In genomic region chr5:149483321-149484052, GRCm38 (mm10) we compare ENCODE assay signal across 11 mouse cellular contexts. TPM values are rescaled to one million over a fixed set of nuclear protein-coding genes. Genes with fewer than 3 reads are reported as not detected.
DNase-seq lines count a peak whose midpoint lies in the region; ATAC-seq and TF ChIP-seq lines count a peak whose summit lies in the region.
"Had no signal": no experiment of that assay in that cellular context is flagged by ENCODE, and none has a peak within 500 bp of the region (broad histone marks: within the 10 kb centered on the region; RNA-seq: fewer than 3 reads in every experiment).

No protein-coding gene starts in this region.

- H3K9me3 ChIP-seq in kidney, embryonic 15.5 days (replicated peaks), result no peaks in the 10 kb centered on the region
- no peaks in the 10 kb centered on the region for H3K9me3 ChIP-seq in ES-Bruce4 (replicated peaks; ENCODE audit: control insufficient read depth, insufficient read depth, low read length, poor library complexity, severe bottlenecking)
- no peaks in the 10 kb centered on the region for H3K9me3 ChIP-seq in hindbrain, embryonic 11.5 days (ENCODE audit: control insufficient read depth, low read length)
- H3K9me3 ChIP-seq: hindbrain, embryonic 12.5 days had no signal

- no peak overlapping the region for H3K4me2 ChIP-seq in kidney, embryonic 15.5 days
- H3K4me2 ChIP-seq in hindbrain, embryonic 11.5 days (replicated peaks; ENCODE audit: low read depth, low read length), result no peak overlapping the region
- H3K4me2 ChIP-seq: hindbrain, embryonic 12.5 days; limb, embryonic 13.5 days had no signal

- peaks cover 6% of the 10 kb centered on the region; the same call in 1 of the 2 replicates for H3K4me1 ChIP-seq in kidney, embryonic 15.5 days
- no peaks in the 10 kb centered on the region for H3K4me1 ChIP-seq in ES-Bruce4 (ENCODE audit: control insufficient read depth, insufficient read depth, low read length)
- H3K4me1 ChIP-seq in cortical plate, adult 2 months (ENCODE audit: control insufficient read depth, insufficient read depth, low read length), result peaks cover 2% of the 10 kb centered on the region
- H3K4me1 ChIP-seq in hindbrain, embryonic 11.5 days (replicated peaks; ENCODE audit: control insufficient read depth, insufficient read depth, low read length), result 0 out of 2 replicates have a peak, but pooled peaks cover 3% of the 10 kb centered on the region

- ATAC-seq in kidney, embryonic 15.5 days (replicated peaks; ENCODE audit: low FRiP score), result no peak
- ATAC-seq in hindbrain, embryonic 11.5 days (ENCODE audit: low FRiP score), result no peak

- no peak overlapping the region for H3K27ac ChIP-seq in kidney, embryonic 15.5 days
- no peak overlapping the region for H3K27ac ChIP-seq in ES-Bruce4 (ENCODE audit: insufficient read depth, low read length)
- H3K27ac ChIP-seq in cortical plate, adult 2 months (ENCODE audit: insufficient read depth, low read length), result no peak overlapping the region
- H3K27ac ChIP-seq in hindbrain, embryonic 11.5 days (ENCODE audit: low read depth, low read length), result no peak overlapping the region
- H3K27ac ChIP-seq: hindbrain, embryonic 12.5 days; limb, embryonic 13.5 days had no signal

- no peak overlapping the region for H3K9ac ChIP-seq in kidney, embryonic 15.5 days
- no peak overlapping the region for H3K9ac ChIP-seq in ES-Bruce4 (ENCODE audit: low read depth, poor library complexity, severe bottlenecking)
- no peak overlapping the region for H3K9ac ChIP-seq in hindbrain, embryonic 11.5 days (ENCODE audit: low read depth, low read length)
- H3K9ac ChIP-seq: hindbrain, embryonic 12.5 days; limb, embryonic 13.5 days had no signal

- DNase-seq in kidney, adult 18-20 months, result peak; percentile 21
- peak; percentile 15 for DNase-seq in 3134 (ENCODE audit: extremely low read depth, insufficient read length, low spot score)
- no peak for DNase-seq in urinary bladder, adult 2 months (ENCODE audit: low spot score)
- no peak for DNase-seq in layer of hippocampus, postnatal 36 days
- DNase-seq in hindbrain, embryonic 11.5 days (ENCODE audit: low spot score), result no peak

- no peaks in the 10 kb centered on the region for H3K27me3 ChIP-seq in kidney, embryonic 15.5 days
- H3K27me3 ChIP-seq in ES-Bruce4 (ENCODE audit: control insufficient read depth, insufficient read depth, low read length, poor library complexity, severe bottlenecking), result no peaks in the 10 kb centered on the region
- no peaks in the 10 kb centered on the region for H3K27me3 ChIP-seq in hindbrain, embryonic 11.5 days (ENCODE audit: control insufficient read depth, insufficient read depth, low read length)
- H3K27me3 ChIP-seq: hindbrain, embryonic 12.5 days; limb, embryonic 13.5 days had no signal

- no peak overlapping the region for H3K4me3 ChIP-seq in kidney, embryonic 15.5 days (replicated peaks)
- no peak overlapping the region for H3K4me3 ChIP-seq in ES-Bruce4 (ENCODE audit: low read depth, low read length)
- H3K4me3 ChIP-seq in cortical plate, adult 2 months (ENCODE audit: insufficient read depth, low read length), result no peak overlapping the region
- no peak overlapping the region for H3K4me3 ChIP-seq in hindbrain, embryonic 11.5 days (ENCODE audit: low read depth, low read length)
- H3K4me3 ChIP-seq: hindbrain, embryonic 12.5 days; limb, embryonic 13.5 days; myocyte had no signal

- no peaks in the 10 kb centered on the region for H3K36me3 ChIP-seq in kidney, embryonic 15.5 days
- no peaks in the 10 kb centered on the region for H3K36me3 ChIP-seq in ES-Bruce4 (ENCODE audit: control insufficient read depth, insufficient read depth, low read length, poor library complexity, severe bottlenecking)
- no peaks in the 10 kb centered on the region for H3K36me3 ChIP-seq in hindbrain, embryonic 11.5 days (ENCODE audit: control insufficient read depth, insufficient read depth, low read length)
- H3K36me3 ChIP-seq: hindbrain, embryonic 12.5 days; limb, embryonic 13.5 days had no signal

- no peak for TF ChIP-seq EP300 in ES-Bruce4 (IDR thresholded peaks at IDR 0.05; ENCODE audit: insufficient read depth, low read depth, low read length)

- TF ChIP-seq POLR2A in ES-Bruce4 (IDR thresholded peaks at IDR 0.05; ENCODE audit: insufficient read depth, low read length), result no peak
- no peak for TF ChIP-seq POLR2A in cortical plate, adult 2 months (IDR thresholded peaks at IDR 0.05; ENCODE audit: extremely low read depth, insufficient read depth, low read length)

- peak; percentile 56 for TF ChIP-seq CTCF in ES-Bruce4 (IDR thresholded peaks at IDR 0.05; ENCODE audit: low read depth, low read length)
- peak; percentile 33; the same call in 1 of the 2 replicates for TF ChIP-seq CTCF in cortical plate, adult 2 months (IDR thresholded peaks at IDR 0.05; ENCODE audit: extremely low read depth, insufficient read depth, low read length)

- 68% methylated on average over 12 of the region's 12 CpGs for WGBS in kidney, embryonic 15.5 days
- WGBS in hindbrain, embryonic 11.5 days, result 72% methylated on average over 12 of the region's 12 CpGs

RNA-seq across cellular contexts. Expression of gene Tex26, which starts 44.0 kb away (rescaled TPM):
- 0.26 TPM in 1 of 2 replicates, not detected in the other for polyA plus RNA-seq in kidney, embryonic 15.5 days (2015; fragmentation: Nextera tagmentation; extraction: Ambion mirVana)
- 3.2 and 4.7 TPM in 2 replicates for polyA plus RNA-seq in ES-Bruce4 (2011; ENCODE audit: insufficient read depth, insufficient read length, low read depth, missing spikeins)
- polyA plus RNA-seq in cortical plate, adult 2 months (2012; rRNA removed), result 0.29 and 1.3 TPM in 2 replicates
- 0.21 and 0.37 TPM in 2 replicates for polyA plus RNA-seq in urinary bladder, adult 2 months (2012; rRNA removed)
- under 1 TPM; 0.30 to 0.73 TPM for total RNA-seq in layer of hippocampus, postnatal 36 days (2021)
- polyA plus RNA-seq in hindbrain, embryonic 11.5 days (2014; fragmentation: Nextera tagmentation; extraction: Ambion mirVana), result 0.85 and 1.4 TPM in 2 replicates

RNA-seq across cellular contexts. Expression of gene Wdr95, which starts 45.0 kb away (rescaled TPM):
- not detected in 2 replicates for polyA plus RNA-seq in kidney, embryonic 15.5 days (2015; fragmentation: Nextera tagmentation; extraction: Ambion mirVana)
- polyA plus RNA-seq in ES-Bruce4 (2011; ENCODE audit: insufficient read depth, insufficient read length, low read depth, missing spikeins), result 0.59 TPM in 1 of 2 replicates, not detected in the other
- polyA plus RNA-seq in cortical plate, adult 2 months (2012; rRNA removed), result 0.93 and 1.3 TPM in 2 replicates
- 0.06 and 0.12 TPM in 2 replicates for polyA plus RNA-seq in urinary bladder, adult 2 months (2012; rRNA removed)
- total RNA-seq in layer of hippocampus, postnatal 36 days (2021), result 1 to 10 TPM in 1 of 2 experiments, under 1 TPM in 1; 0.62 to 2.4 TPM
- polyA plus RNA-seq in hindbrain, embryonic 11.5 days (2014; fragmentation: Nextera tagmentation; extraction: Ambion mirVana), result not detected in 2 replicates
- polyA plus RNA-seq: hindbrain, embryonic 12.5 days had no signal

Comparison
In these comparisons a context has a peak if more than half of its experiments do, and no peak if none do; other contexts are left out.
1. DNase-seq: peak in kidney, adult 18-20 months (single experiment) and 3134 (single experiment); none in urinary bladder, adult 2 months (single experiment), layer of hippocampus, postnatal 36 days (0 of 2) and hindbrain, embryonic 11.5 days (single experiment).